In genomic region chr12:16383499-16383935, GRCm38 (mm10) we compare ENCODE assay signal across 9 mouse cellular contexts.
DNase-seq lines count a peak whose midpoint lies in the region; ATAC-seq and TF ChIP-seq lines count a peak whose summit lies in the region.
"Had no signal": no experiment of that assay in that cellular context is flagged by ENCODE, and none has a peak within 500 bp of the region (broad histone marks: within the 10 kb centered on the region; RNA-seq: fewer than 3 reads in every experiment).

No protein-coding gene starts in this region.

- no peaks in the 10 kb centered on the region for H3K27me3 ChIP-seq in embryonic facial prominence, embryonic 15.5 days
- H3K27me3 ChIP-seq in lung, embryonic 15.5 days: no peaks in the 10 kb centered on the region
- H3K27me3 ChIP-seq: megakaryocyte, embryonic 14.5 days had no signal

- 0 out of 2 replicates have a peak, but pooled peaks have one; percentile 13 for TF ChIP-seq CTCF in layer of hippocampus, adult 2 months (conservative IDR thresholded peaks at IDR 0.05)

- no peaks in the 10 kb centered on the region for H3K36me3 ChIP-seq in embryonic facial prominence, embryonic 15.5 days
- no peaks in the 10 kb centered on the region for H3K36me3 ChIP-seq in lung, embryonic 15.5 days

- no peak overlapping the region for H3K9ac ChIP-seq in embryonic facial prominence, embryonic 15.5 days
- H3K9ac ChIP-seq in lung, embryonic 15.5 days: no peak overlapping the region

- 46% methylated on average over 15 of the region's 15 CpGs for WGBS in embryonic facial prominence, embryonic 15.5 days
- WGBS in lung, embryonic 15.5 days: 30% methylated on average over 15 of the region's 15 CpGs

- no peak for DNase-seq in layer of hippocampus, adult 2 months (ENCODE audit: low spot score in 2 of 2)
- DNase-seq in layer of hippocampus, adult 8-10 months (ENCODE audit: low spot score in 2 of 2): no peak
- DNase-seq in spleen, postnatal 4 days (ENCODE audit: low spot score in 2 of 2): peak; percentile 51 to 70
- DNase-seq in layer of hippocampus, postnatal 36 days: no peak

- no peak overlapping the region for H3K4me3 ChIP-seq in layer of hippocampus, adult 2 months
- H3K4me3 ChIP-seq in embryonic facial prominence, embryonic 15.5 days (replicated peaks): no peak overlapping the region
- no peak overlapping the region for H3K4me3 ChIP-seq in lung, embryonic 15.5 days
- H3K4me3 ChIP-seq: erythroblast, embryonic 14.5 days; megakaryocyte, embryonic 14.5 days had no signal

- no peak overlapping the region for H3K4me2 ChIP-seq in embryonic facial prominence, embryonic 15.5 days (replicated peaks)
- H3K4me2 ChIP-seq in lung, embryonic 15.5 days: no peak overlapping the region

- ATAC-seq in embryonic facial prominence, embryonic 15.5 days (ENCODE audit: insufficient number of reproducible peaks, low FRiP score, low TSS enrichment, low read depth): peak; percentile 73; the same call in 1 of the 2 replicates
- ATAC-seq in lung, embryonic 15.5 days (ENCODE audit: borderline replicate concordance, extremely low read depth, low FRiP score, low TSS enrichment): 0 out of 2 replicates have a peak, but pooled peaks have one; percentile 14
- no peak for ATAC-seq in inflammation-experienced regulatory T-cells, adult 6 months

- H3K27ac ChIP-seq in layer of hippocampus, adult 2 months: no peak overlapping the region
- H3K27ac ChIP-seq in embryonic facial prominence, embryonic 15.5 days (replicated peaks): peak overlapping the region; percentile 70
- no peak overlapping the region for H3K27ac ChIP-seq in lung, embryonic 15.5 days

- no peaks in the 10 kb centered on the region for H3K9me3 ChIP-seq in embryonic facial prominence, embryonic 15.5 days (replicated peaks)
- no peaks in the 10 kb centered on the region for H3K9me3 ChIP-seq in lung, embryonic 15.5 days
- H3K9me3 ChIP-seq: megakaryocyte, embryonic 14.5 days had no signal

- H3K4me1 ChIP-seq in embryonic facial prominence, embryonic 15.5 days: peaks cover 31% of the 10 kb centered on the region
- no peaks in the 10 kb centered on the region for H3K4me1 ChIP-seq in lung, embryonic 15.5 days
- H3K4me1 ChIP-seq: megakaryocyte, embryonic 14.5 days had no signal

Comparison
In these comparisons a context has a peak if more than half of its experiments do, and no peak if none do; other contexts are left out.
1. DNase-seq: peak in spleen, postnatal 4 days (2 of 2); none in layer of hippocampus, adult 2 months (0 of 2), layer of hippocampus, adult 8-10 months (0 of 2) and layer of hippocampus, postnatal 36 days (0 of 2).